Mouse (Mus musculus): Measurements from ENCODE around the gene Clptm1l. TPM values are rescaled to one million over a fixed set of nuclear protein-coding genes. Genes with fewer than 3 reads are reported as not detected.

The Clptm1l gene
- polyA plus RNA-seq, 1 experiment from 2014 or later, result 111 TPM

Other genes with a start within 250 kb of the Clptm1l start
- 51.5 and 56.7 TPM in 2 replicates for gene Lpcat1, start 136.8 kb upstream of the Clptm1l start, polyA plus RNA-seq (2016; fragmentation: Nextera tagmentation; extraction: Ambion mirVana)
- gene Slc6a3, start 67.3 kb upstream of the Clptm1l start, polyA plus RNA-seq (2016; fragmentation: Nextera tagmentation; extraction: Ambion mirVana), result not detected in 2 replicates
- 10.4 and 12.9 TPM in 2 replicates for gene Tert, start 22.9 kb downstream of the Clptm1l start, polyA plus RNA-seq (2016; fragmentation: Nextera tagmentation; extraction: Ambion mirVana)
- gene Slc6a18, start 74.0 kb downstream of the Clptm1l start, polyA plus RNA-seq (2016; fragmentation: Nextera tagmentation; extraction: Ambion mirVana), result not detected in 2 replicates
- gene Slc6a19, start 100.9 kb downstream of the Clptm1l start, polyA plus RNA-seq (2016; fragmentation: Nextera tagmentation; extraction: Ambion mirVana), result not detected in 2 replicates
- 49.5 and 59.6 TPM in 2 replicates for gene Slc12a7, start 129.1 kb downstream of the Clptm1l start, polyA plus RNA-seq (2016; fragmentation: Nextera tagmentation; extraction: Ambion mirVana)
- 43.2 and 57.4 TPM in 2 replicates for gene Nkd2, start 243.6 kb downstream of the Clptm1l start, polyA plus RNA-seq (2016; fragmentation: Nextera tagmentation; extraction: Ambion mirVana)